Mouse (Mus musculus): ENCODE results near the gene Bad. TPM values are rescaled to one million over a fixed set of nuclear protein-coding genes. Genes with fewer than 3 reads are reported as not detected.
A peak's percentile ranks its signal among the peaks of the same experiment; 100 is the strongest.

Bad gene
- polyA plus RNA-seq, 1 experiment from 2014 or later = 56.9 TPM

DNA sequence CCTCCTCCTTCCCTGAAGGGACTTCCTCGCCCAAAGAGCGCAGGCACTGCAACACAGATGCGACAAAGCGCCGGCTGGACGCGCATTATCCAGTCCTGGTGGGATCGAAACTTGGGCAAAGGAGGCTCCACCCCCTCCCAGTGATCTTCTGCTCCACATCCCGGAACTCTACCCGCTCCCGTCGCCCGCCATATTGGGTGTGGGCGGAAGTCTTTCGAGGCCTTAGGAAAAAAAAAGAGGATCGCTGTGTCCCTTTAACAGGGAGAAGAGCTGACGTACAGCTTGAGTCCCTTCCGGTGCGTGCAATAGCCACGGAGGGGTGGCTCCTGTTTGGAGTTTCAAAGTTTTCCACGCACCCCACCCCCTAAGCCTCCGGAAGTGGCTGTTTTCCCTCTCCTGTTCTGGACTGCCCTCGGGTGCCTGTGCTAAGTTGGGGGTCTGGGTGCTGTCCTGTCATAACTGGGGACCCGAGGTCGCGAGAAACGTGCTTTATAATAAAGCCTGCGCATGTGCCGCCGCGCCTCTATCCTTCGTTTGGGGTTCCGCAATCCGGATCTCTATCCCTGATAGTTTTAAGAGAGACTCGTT, 9.8 kb downstream of the Bad start:
- peaks cover 38% of the 10 kb centered on the region for H3K36me3 ChIP-seq
- WGBS = 0% methylated on average over 35 of the region's 35 CpGs
- H3K4me2 ChIP-seq = peak overlapping the region; percentile 91
- peak overlapping the region; percentile 97 for H3K27ac ChIP-seq (replicated peaks)
- H3K4me1 ChIP-seq = peaks cover 46% of the 10 kb centered on the region
- peak overlapping the region; percentile 86 for H3K9ac ChIP-seq
- H3K27me3 ChIP-seq (replicated peaks) = no peaks in the 10 kb centered on the region
- no peaks in the 10 kb centered on the region for H3K9me3 ChIP-seq
- peak overlapping the region; percentile 63 for H3K4me3 ChIP-seq
- ATAC-seq (ENCODE audit: extremely low read depth, insufficient number of reproducible peaks, low FRiP score, low TSS enrichment) = peak; percentile 52

GRCm38 (mm10) chr19:6951994-6952711, 10.5 kb downstream of the Bad start:
- 1% methylated on average over 31 of the region's 31 CpGs for WGBS
- no peaks in the 10 kb centered on the region for H3K27me3 ChIP-seq (replicated peaks)
- H3K4me1 ChIP-seq = peaks cover 46% of the 10 kb centered on the region
- peak overlapping the region; percentile 63 for H3K4me3 ChIP-seq
- H3K27ac ChIP-seq (replicated peaks) = peak overlapping the region; percentile 97
- H3K36me3 ChIP-seq = peaks cover 39% of the 10 kb centered on the region
- ATAC-seq (ENCODE audit: extremely low read depth, insufficient number of reproducible peaks, low FRiP score, low TSS enrichment) = peak; percentile 35; the same call in 1 of the 2 replicates
- peak overlapping the region; percentile 86 for H3K9ac ChIP-seq
- H3K4me2 ChIP-seq = peak overlapping the region; percentile 91
- no peaks in the 10 kb centered on the region for H3K9me3 ChIP-seq

DNA sequence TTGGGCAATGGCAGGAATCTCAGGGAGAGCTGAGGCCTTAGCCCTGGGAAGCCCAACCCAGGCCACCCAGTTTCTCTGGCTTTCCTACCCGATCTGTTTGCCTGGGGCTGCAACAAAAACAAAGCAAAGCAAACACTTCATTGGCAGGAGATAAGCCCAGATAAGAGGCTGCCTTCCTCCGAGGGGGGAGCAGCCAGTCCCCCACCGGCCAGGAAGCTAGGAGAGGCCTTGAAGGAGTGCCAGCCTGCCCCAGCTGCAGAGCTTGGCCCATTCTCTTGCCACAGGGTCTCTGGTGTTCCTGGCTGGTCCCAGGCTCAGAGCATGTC, 11.0 kb downstream of the Bad start:
- ATAC-seq (ENCODE audit: extremely low read depth, insufficient number of reproducible peaks, low FRiP score, low TSS enrichment) = no peak
- 4% methylated on average over 3 of the region's 3 CpGs for WGBS
- H3K27me3 ChIP-seq (replicated peaks) = no peaks in the 10 kb centered on the region
- peaks cover 46% of the 10 kb centered on the region for H3K4me1 ChIP-seq
- H3K4me3 ChIP-seq = peak overlapping the region; percentile 63
- H3K9ac ChIP-seq = peak overlapping the region; percentile 86
- H3K4me2 ChIP-seq = peak overlapping the region; percentile 91
- H3K36me3 ChIP-seq = peaks cover 43% of the 10 kb centered on the region
- peak overlapping the region; percentile 97 for H3K27ac ChIP-seq (replicated peaks)
- H3K9me3 ChIP-seq = no peaks in the 10 kb centered on the region

GRCm38 (mm10) chr19:6954046-6954445, 12.4 kb downstream of the Bad start:
- Histone ChIP-seq H3K27me3 (replicated peaks) (no peaks in the 10 kb centered on the region), H3K9me3 (no peaks in the 10 kb centered on the region), H3K4me3 (no peak overlapping the region), H3K9ac (peak overlapping the region; percentile 17; the same call in 1 of the 2 replicates), H3K4me2 (no peak overlapping the region), H3K4me1 (peaks cover 46% of the 10 kb centered on the region), H3K27ac (replicated peaks) (no peak overlapping the region), H3K36me3 (peaks cover 53% of the 10 kb centered on the region)
- no peak for ATAC-seq (ENCODE audit: extremely low read depth, insufficient number of reproducible peaks, low FRiP score, low TSS enrichment)
- 54% methylated on average over 9 of the region's 9 CpGs for WGBS

DNA sequence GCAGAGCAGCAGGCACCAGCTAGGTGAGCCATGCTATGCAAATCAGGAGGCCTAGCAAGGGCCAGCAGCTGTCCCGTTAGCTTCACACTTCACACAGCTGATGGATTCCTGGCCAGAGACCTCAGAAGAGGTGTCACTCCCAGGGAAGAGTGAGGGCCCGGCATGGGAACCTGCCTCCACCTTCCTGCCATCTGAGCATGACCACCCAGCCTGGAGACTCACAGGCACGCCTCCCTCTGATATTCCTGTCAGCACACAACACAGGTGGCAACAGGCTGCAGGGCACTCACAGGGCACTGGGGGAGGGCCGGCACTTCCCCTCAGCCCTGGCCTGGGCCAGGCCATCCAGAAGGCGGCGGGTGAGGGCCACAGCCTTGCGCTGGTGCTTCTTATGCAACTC, 13.8 kb downstream of the Bad start:
- Histone ChIP-seq H3K27ac (replicated peaks) (peak overlapping the region; percentile 24; the same call in 1 of the 2 replicates), H3K4me2 (peak overlapping the region; percentile 11; the same call in 1 of the 2 replicates), H3K4me1 (peaks cover 37% of the 10 kb centered on the region), H3K9ac (peak overlapping the region; percentile 17), H3K36me3 (peaks cover 67% of the 10 kb centered on the region), H3K9me3 (no peaks in the 10 kb centered on the region), H3K27me3 (replicated peaks) (no peaks in the 10 kb centered on the region), H3K4me3 (no peak overlapping the region)
- WGBS = 44% methylated on average over 7 of the region's 7 CpGs
- ATAC-seq (ENCODE audit: extremely low read depth, insufficient number of reproducible peaks, low FRiP score, low TSS enrichment) = no peak

GRCm38 (mm10) chr19:6956461-6956860, 14.8 kb downstream of the Bad start:
- 71% methylated on average over 10 of the region's 10 CpGs for WGBS
- Histone ChIP-seq H3K4me3 (no peak overlapping the region), H3K27me3 (replicated peaks) (no peaks in the 10 kb centered on the region), H3K9ac (peak overlapping the region; percentile 17; the same call in 1 of the 2 replicates), H3K4me1 (peaks cover 37% of the 10 kb centered on the region), H3K9me3 (no peaks in the 10 kb centered on the region), H3K27ac (replicated peaks) (no peak overlapping the region), H3K36me3 (peaks cover 76% of the 10 kb centered on the region), H3K4me2 (no peak overlapping the region)
- ATAC-seq (ENCODE audit: extremely low read depth, insufficient number of reproducible peaks, low FRiP score, low TSS enrichment) = no peak

GRCm38 (mm10) chr19:6968491-6969271, 27.0 kb downstream of the Bad start:
- WGBS = 10% methylated on average over 15 of the region's 15 CpGs
- Histone ChIP-seq H3K9me3 (no peaks in the 10 kb centered on the region), H3K4me1 (peaks cover 41% of the 10 kb centered on the region), H3K27ac (replicated peaks) (0 out of 2 replicates have a peak overlapping the region, but pooled peaks have one; percentile 17), H3K27me3 (replicated peaks) (no peaks in the 10 kb centered on the region), H3K36me3 (peaks cover 33% of the 10 kb centered on the region), H3K4me3 (peak overlapping the region; percentile 70), H3K4me2 (peak overlapping the region; percentile 79), H3K9ac (peak overlapping the region; percentile 89)
- no peak for ATAC-seq (ENCODE audit: extremely low read depth, insufficient number of reproducible peaks, low FRiP score, low TSS enrichment)

GRCm38 (mm10) chr19:6969291-6969664, 27.6 kb downstream of the Bad start:
- Histone ChIP-seq H3K4me3 (peak overlapping the region; percentile 70), H3K9me3 (no peaks in the 10 kb centered on the region), H3K9ac (peak overlapping the region; percentile 89), H3K4me2 (peak overlapping the region; percentile 79), H3K4me1 (peaks cover 46% of the 10 kb centered on the region), H3K27ac (replicated peaks) (peak overlapping the region; percentile 40; the same call in 1 of the 2 replicates), H3K27me3 (replicated peaks) (no peaks in the 10 kb centered on the region), H3K36me3 (peaks cover 28% of the 10 kb centered on the region)
- no peak for ATAC-seq (ENCODE audit: extremely low read depth, insufficient number of reproducible peaks, low FRiP score, low TSS enrichment)
- under 1% methylated on average over 20 of the region's 20 CpGs for WGBS

DNA sequence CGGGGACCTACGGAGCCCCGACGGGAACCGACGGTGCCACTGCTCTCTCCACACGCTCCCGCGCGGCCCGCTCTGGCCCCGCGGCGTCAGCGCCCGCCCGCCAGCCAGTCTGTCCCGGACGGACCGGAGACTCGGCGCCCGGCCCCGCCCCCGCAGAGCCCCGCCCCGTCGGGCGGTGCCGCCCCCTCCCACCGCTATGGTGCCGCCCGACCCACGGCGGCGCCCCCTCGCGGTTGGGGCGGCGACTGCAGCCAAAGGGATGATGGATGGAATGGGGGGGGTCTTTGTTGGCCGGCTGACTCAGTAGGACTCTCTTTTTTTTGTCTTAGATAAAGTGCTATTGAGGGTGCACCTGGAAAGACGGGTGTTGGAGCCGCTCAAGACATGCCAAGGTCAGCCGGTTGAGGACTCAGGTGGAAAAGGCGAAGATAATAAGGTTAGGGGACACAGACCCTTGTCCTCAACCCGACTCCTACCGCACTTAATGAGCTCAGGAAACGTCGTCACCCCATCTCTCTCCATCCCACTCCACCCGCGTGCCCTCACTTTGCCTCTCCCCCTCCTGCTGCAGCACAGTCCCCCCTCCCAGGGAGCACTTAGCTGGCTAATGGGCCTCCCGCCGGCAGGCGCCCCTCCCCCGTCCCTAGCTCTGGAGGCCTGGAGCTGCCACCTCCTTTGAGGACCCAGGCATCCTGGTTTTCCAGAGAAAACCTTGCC, 28.2 kb downstream of the Bad start:
- peaks cover 22% of the 10 kb centered on the region for H3K36me3 ChIP-seq
- peak; percentile 69 for ATAC-seq (ENCODE audit: extremely low read depth, insufficient number of reproducible peaks, low FRiP score, low TSS enrichment)
- H3K27ac ChIP-seq (replicated peaks) = peak overlapping the region; percentile 63
- H3K4me2 ChIP-seq = peak overlapping the region; percentile 79
- no peaks in the 10 kb centered on the region for H3K9me3 ChIP-seq
- H3K9ac ChIP-seq = peak overlapping the region; percentile 89
- H3K4me3 ChIP-seq = peak overlapping the region; percentile 70
- H3K27me3 ChIP-seq (replicated peaks) = no peaks in the 10 kb centered on the region
- H3K4me1 ChIP-seq = peaks cover 46% of the 10 kb centered on the region
- WGBS = 1% methylated on average over 53 of the region's 55 CpGs

- Histone ChIP-seq H3K9me3 (no peaks in the 10 kb centered on the region), H3K27ac (replicated peaks) (peak overlapping the region; percentile 63), H3K4me3 (peak overlapping the region; percentile 70), H3K4me2 (peak overlapping the region; percentile 79), H3K4me1 (peaks cover 46% of the 10 kb centered on the region), H3K9ac (peak overlapping the region; percentile 89), H3K36me3 (peaks cover 15% of the 10 kb centered on the region), H3K27me3 (replicated peaks) (no peaks in the 10 kb centered on the region)
- 19% methylated on average over 11 of the region's 11 CpGs for whole genome bisulfite sequencing
- ATAC-seq (ENCODE audit: extremely low read depth, insufficient number of reproducible peaks, low FRiP score, low TSS enrichment) = no peak
Observed at GRCm38 (mm10) chr19:6970460-6971085, 28.9 kb downstream of the Bad start.
